Mouse (Mus musculus) erythroid progenitor cell, adult 5-6 weeks (primary cell): ENCODE data around the gene Esyt2. TPM values are rescaled to one million over a fixed set of nuclear protein-coding genes. Genes with fewer than 3 reads are reported as not detected.

Experiments
- ATAC-seq: replicated peaks from 2 replicates; pipeline ENCODE4 v1.8.0; 2016; ENCODE audit warnings: moderate number of reproducible peaks, mild to moderate bottlenecking, moderate TSS enrichment, inconsistent platforms; ENCODE audit not compliant: poor library complexity, low FRiP score, severe bottlenecking
- total RNA-seq, 2 experiments: library from RNA; stranded (forward) in 1 of 2; stranded (reverse) in 1 of 2; fragments of 150-400 nt in 1 of 2; fragments of 186-747, 209-891 nt in 1 of 2; gene quantifications; 2 replicates each; pipeline versions ENCODE4 v1.2.3 to v1.2.4; 2015 to 2017; ENCODE audit warnings: low replicate concordance in 2 of 2

Esyt2 gene
- total RNA-seq, 2 experiments from 2014 or later = 117 to 140 TPM

- no peak for ATAC-seq
Measured at GRCm38 (mm10) chr12:116421656-116422055, 140.7 kb downstream of the Esyt2 start.

GRCm38 (mm10) chr12:116425392-116425791 lies 144.4 kb downstream of the Esyt2 start:
- ATAC-seq = no peak

GRCm38 (mm10) chr12:116433742-116434141 lies 152.7 kb downstream of the Esyt2 start:
- ATAC-seq = no peak

- ATAC-seq = no peak
Measured at GRCm38 (mm10) chr12:116435232-116435631, 154.2 kb downstream of the Esyt2 start.

- no peak for ATAC-seq
Measured at GRCm38 (mm10) chr12:116436125-116436524, 155.1 kb downstream of the Esyt2 start.

- no peak for ATAC-seq
Measured at GRCm38 (mm10) chr12:116438591-116438990, 157.6 kb downstream of the Esyt2 start.

Other genes starting within 250 kb of the Esyt2 start
- 6.7 and 9.0 TPM in 2 replicates for gene Zfp386, start 233.5 kb upstream of the Esyt2 start, total RNA-seq (2015; ENCODE audit: low replicate concordance)
- gene Zfp386, start 233.5 kb upstream of the Esyt2 start, total RNA-seq (2017; ENCODE audit: low replicate concordance) = 0.61 and 3.7 TPM in 2 replicates
- gene Vipr2, start 203.5 kb upstream of the Esyt2 start, total RNA-seq (2015; ENCODE audit: low replicate concordance) = not detected in 2 replicates
- gene Vipr2, start 203.5 kb upstream of the Esyt2 start, total RNA-seq (2017; ENCODE audit: low replicate concordance) = not detected in 2 replicates
- gene Wdr60, start 18.2 kb upstream of the Esyt2 start, total RNA-seq (2015; ENCODE audit: low replicate concordance) = 5.0 and 6.8 TPM in 2 replicates
- 1.9 and 2.6 TPM in 2 replicates for gene Wdr60, start 18.2 kb upstream of the Esyt2 start, total RNA-seq (2017; ENCODE audit: low replicate concordance)
- not detected in 2 replicates for gene Gm11027, start 5.8 kb upstream of the Esyt2 start, total RNA-seq (2015; ENCODE audit: low replicate concordance)
- not detected in 2 replicates for gene Gm11027, start 5.8 kb upstream of the Esyt2 start, total RNA-seq (2017; ENCODE audit: low replicate concordance)
- gene Ncapg2, start 124.2 kb downstream of the Esyt2 start, total RNA-seq (2015; ENCODE audit: low replicate concordance) = 282 and 315 TPM in 2 replicates
- gene Ncapg2, start 124.2 kb downstream of the Esyt2 start, total RNA-seq (2017; ENCODE audit: low replicate concordance) = 548 and 615 TPM in 2 replicates
- gene Ptprn2, start 204.5 kb downstream of the Esyt2 start, total RNA-seq (2015; ENCODE audit: low replicate concordance) = not detected in 2 replicates
- not detected in 2 replicates for gene Ptprn2, start 204.5 kb downstream of the Esyt2 start, total RNA-seq (2017; ENCODE audit: low replicate concordance)